Mouse (Mus musculus): Measurements from ENCODE around the gene Slc12a7.

Slc12a7 gene

DNA sequence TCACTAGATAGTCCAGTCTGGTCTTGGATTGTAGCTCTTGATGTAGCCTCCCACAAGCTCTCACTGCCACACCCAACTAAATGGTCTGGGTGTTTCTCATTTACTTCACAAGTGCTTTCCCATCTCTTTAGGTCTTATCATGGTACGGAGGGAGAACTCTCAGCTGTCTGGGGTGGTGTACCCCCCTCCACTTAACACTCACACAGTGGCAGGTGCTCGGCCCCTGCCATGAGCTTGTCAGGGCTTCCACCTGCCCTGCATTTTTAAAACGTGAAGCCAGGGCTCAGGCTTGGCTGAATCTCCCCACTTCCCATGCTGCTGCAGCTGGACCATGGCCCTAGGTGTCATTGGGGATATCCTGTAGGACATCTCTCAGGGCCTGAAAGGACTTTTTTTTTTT lies 86.0 kb downstream of the Slc12a7 start:
- DNase-seq (ENCODE audit: low spot score in 2 of 2), result no peak

GRCm38 (mm10) chr13:73821251-73821650 lies 88.4 kb downstream of the Slc12a7 start:
- DNase-seq (ENCODE audit: low spot score in 2 of 2), result no peak

DNA sequence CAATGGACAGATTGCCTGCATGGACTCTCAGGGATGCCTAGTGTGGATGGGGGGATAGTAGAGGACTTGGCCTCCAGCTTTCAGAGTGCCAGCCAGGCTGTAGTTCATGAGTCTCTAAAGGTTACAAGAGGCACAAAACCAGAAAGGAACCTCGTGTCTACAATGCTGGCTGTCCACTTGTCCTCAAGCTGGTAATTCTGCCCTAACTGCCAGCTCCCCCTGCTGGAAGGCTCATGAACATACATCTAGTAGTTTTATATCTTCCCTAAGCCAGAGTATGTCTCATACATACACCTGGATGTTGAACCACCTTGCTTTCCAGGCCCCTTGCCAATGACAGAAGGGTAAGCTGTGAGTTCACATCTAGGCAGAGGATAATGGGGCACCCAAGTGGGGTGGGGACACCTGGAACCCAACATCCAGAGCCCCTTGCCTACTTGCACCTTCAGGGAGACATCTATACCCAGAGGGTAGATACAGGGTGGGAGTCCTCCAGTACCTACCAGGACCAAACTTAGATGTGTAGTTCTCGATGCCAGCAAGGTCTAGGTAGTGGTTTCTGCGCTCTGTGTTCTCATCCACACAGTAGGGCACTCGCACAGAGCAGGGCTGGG lies 89.4 kb downstream of the Slc12a7 start:
- DNase-seq (ENCODE audit: low spot score in 2 of 2), result peak in 1 of 2 experiments; percentile 66

DNA sequence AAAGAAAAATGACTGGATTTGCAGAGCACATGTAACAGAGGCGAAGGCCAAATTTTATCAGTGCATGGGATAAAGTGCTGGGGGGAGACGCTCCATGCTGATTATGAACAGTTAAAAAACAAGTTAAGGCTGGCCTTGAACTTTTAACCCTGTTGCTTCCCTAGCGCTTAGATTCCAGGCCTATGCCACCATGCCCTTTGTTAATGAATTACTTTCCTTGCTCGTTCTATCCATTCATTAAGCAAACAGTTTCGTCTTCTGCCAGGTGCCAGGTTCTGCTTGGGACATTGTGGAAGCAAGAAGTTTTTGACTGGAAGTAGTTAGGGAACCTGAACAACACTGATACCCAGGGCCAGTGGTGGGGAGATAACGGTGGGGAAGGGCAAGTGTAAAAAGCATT lies 90.8 kb downstream of the Slc12a7 start:
- no peak for DNase-seq (ENCODE audit: low spot score in 2 of 2)

DNA sequence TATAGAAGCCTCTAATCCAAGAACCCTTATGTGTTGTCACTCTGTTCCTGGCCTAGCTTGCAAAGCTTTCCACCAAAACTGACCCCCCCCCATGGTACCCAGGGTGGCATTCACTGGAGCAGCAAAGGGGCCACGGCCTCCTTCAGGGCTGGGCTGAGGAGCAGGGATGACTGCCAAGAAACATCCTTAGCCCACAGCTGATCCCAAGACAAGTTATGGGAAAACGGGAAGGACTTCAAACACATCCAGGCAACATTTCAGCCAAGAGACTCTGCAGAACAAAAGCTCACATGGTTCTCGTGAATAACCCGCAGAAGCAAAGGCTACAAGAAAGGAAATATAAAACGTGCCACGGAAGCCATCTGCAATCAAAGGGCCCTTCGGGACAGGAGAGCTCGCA lies 94.3 kb downstream of the Slc12a7 start:
- DNase-seq (ENCODE audit: low spot score in 2 of 2), result no peak

GRCm38 (mm10) chr13:73831486-73831885 lies 98.6 kb downstream of the Slc12a7 start:
- peak in 1 of 2 experiments; percentile 76 for DNase-seq (ENCODE audit: low spot score in 2 of 2)

GRCm38 (mm10) chr13:73833809-73834208 lies 100.9 kb downstream of the Slc12a7 start:
- no peak for DNase-seq (ENCODE audit: low spot score in 2 of 2)

DNA sequence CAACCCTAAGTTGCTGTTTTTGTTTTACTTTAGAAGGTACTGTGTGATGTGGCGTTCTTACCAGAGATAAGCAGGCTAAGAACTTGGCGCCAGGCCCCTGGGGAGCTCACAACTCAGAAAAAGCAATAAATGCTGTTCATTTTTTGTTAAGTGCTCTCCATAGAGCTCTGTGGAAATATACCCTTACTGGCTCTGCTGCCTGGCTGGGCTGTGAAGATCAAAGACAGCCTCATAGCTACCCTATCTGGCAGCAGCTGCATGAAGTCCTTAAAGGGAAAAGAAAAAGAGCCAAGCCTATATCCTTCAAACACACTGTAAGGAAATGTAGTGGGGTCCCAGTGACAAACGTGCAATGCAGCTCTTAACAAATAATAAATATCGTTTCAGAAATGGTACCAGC lies 102.9 kb downstream of the Slc12a7 start:
- no peak for DNase-seq (ENCODE audit: low spot score in 2 of 2)

DNA sequence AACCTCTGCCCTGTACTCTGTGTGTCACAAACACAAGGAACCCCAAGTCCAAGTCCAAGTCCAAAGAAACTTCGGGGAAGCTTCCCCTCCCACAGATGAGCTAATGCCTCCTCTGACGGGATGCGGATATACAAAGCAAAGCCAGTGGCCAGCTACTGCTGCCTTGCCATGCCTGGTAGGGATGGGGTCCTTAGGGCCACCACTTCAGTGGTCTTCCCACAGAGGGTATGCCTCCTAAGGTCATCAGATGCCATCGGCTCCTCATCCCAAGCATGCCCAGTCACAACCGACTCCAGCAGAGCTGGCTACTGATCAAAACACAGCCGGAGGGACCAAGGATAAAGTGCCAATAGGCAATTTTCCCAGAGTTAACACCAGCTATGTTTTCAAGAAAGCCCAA lies 103.6 kb downstream of the Slc12a7 start:
- no peak for DNase-seq (ENCODE audit: low spot score in 2 of 2)

DNA sequence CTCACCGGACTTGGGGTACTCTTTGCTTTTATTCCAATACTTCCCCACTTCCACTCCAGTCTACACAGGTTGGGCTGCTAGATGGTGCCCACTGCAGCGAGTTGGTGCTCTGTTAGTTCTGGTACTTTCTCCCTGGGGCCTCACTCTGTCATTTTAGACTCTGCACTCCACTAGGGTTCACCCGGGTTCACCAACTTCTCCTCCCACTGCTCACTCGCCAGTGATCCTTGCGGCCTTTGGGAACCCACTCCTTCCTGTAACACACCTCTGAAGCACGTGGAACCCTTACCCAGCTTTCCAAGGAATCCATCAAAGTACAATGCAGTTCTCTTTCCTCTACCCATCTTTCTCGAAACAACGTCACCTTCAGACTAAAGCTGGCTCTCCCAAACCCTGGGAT lies 104.8 kb downstream of the Slc12a7 start:
- no peak for DNase-seq (ENCODE audit: low spot score in 2 of 2)

DNA sequence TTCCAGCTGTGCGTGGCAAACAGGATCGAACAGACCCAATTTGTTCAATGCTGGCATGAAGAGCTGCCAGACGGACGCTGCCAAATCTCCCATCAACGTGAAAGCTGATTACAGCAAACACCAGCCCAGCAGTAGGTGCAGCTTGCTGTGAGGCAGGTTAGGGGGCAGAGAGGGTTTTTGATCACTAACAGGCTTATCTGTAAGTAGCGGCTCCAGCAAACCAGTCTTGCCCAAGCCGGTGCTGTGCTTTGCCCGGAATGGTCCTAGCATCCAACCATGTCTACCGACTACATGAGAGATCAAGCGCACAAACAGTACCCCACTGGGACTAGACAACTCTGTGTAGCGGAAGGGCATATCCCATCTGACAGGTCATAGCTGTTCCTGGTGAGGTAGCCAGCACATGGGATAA lies 106.2 kb downstream of the Slc12a7 start:
- no peak for DNase-seq (ENCODE audit: low spot score in 2 of 2)

- DNase-seq (ENCODE audit: low spot score in 2 of 2), result no peak
Observed at GRCm38 (mm10) chr13:73839740-73840139, 106.8 kb downstream of the Slc12a7 start.

DNA sequence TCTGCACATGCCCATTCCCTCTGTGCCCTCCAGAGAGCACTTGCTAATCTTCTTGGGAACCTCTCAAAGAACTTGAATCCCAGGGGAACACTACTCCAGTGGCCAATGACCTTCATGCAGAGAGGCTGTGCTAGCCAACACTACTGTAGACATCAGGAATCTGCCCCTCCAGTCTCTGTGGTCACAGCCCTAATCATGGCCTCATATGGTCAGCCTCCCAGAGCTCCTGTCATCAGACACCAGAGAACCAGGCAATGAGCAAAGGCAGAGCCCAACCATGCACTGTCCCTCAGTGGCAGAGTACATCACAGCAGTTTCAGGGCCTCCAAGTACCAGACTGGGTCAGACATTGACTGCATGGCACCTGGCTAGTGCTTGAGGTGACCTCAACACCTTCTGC lies 109.8 kb downstream of the Slc12a7 start:
- DNase-seq (ENCODE audit: low spot score in 2 of 2), result no peak

GRCm38 (mm10) chr13:73846589-73847464 lies 113.9 kb downstream of the Slc12a7 start:
- DNase-seq (ENCODE audit: low spot score in 2 of 2), result no peak

- DNase-seq (ENCODE audit: low spot score in 2 of 2), result peak; percentile 76 to 87
Observed at GRCm38 (mm10) chr13:73847465-73847836, 114.6 kb downstream of the Slc12a7 start, which contains the start of gene Nkd2. Gene Nkd2, minus strand, starts transcription at chr13:73847631.
